Mouse (Mus musculus): ENCODE data around the gene Chmp3. TPM values are rescaled to one million over a fixed set of nuclear protein-coding genes. Genes with fewer than 3 reads are reported as not detected.

The Chmp3 gene
- polyA plus RNA-seq, 1 experiment from 2014 or later, result 109 TPM

- no peaks in the 10 kb centered on the region for H3K4me1 ChIP-seq (replicated peaks; ENCODE audit: control insufficient read depth, insufficient read depth, low read length)
- ATAC-seq, result no peak
- H3K27me3 ChIP-seq (replicated peaks; ENCODE audit: control insufficient read depth, insufficient read depth, low read length), result no peaks in the 10 kb centered on the region
- no peaks in the 10 kb centered on the region for H3K9me3 ChIP-seq (ENCODE audit: control insufficient read depth)
- no peak overlapping the region for H3K27ac ChIP-seq (ENCODE audit: low read depth, low read length)
- H3K4me2 ChIP-seq (replicated peaks; ENCODE audit: low read depth), result no peak overlapping the region
- WGBS, result 92% methylated on average over 2 of the region's 2 CpGs
- no peak for TF ChIP-seq CTCF (IDR thresholded peaks at IDR 0.05; ENCODE audit: low read depth)
- no peak overlapping the region for H3K9ac ChIP-seq (ENCODE audit: low read depth, low read length)
- H3K36me3 ChIP-seq (ENCODE audit: control insufficient read depth, insufficient read depth), result peaks cover 31% of the 10 kb centered on the region
- no peak overlapping the region for H3K4me3 ChIP-seq (ENCODE audit: low read depth, low read length)
Observed at GRCm38 (mm10) chr6:71505671-71506070, 37.9 kb upstream of the Chmp3 start.

DNA sequence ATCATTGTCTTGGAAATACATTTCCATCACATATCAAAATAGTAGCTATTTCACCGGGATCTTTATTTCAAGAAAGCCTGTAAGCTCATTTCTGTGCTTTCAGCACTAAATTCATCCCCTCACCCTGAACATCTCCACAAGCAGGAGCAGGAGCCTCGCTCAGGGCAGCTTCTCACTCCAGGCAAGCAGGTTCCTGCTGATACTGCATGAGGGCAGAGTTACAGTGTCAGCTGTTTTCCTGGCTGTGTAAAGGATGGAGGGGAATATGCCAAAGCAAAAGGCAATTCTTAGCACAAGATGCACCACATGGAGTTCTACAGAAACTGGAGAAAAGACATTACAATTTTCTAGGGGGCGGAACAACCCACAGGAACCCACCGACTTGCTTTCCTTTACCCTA lies 24.1 kb upstream of the Chmp3 start:
- Histone ChIP-seq H3K9me3 (ENCODE audit: control insufficient read depth) (no peaks in the 10 kb centered on the region), H3K4me1 (replicated peaks; ENCODE audit: control insufficient read depth, insufficient read depth, low read length) (no peaks in the 10 kb centered on the region), H3K4me2 (replicated peaks; ENCODE audit: low read depth) (no peak overlapping the region), H3K27ac (ENCODE audit: low read depth, low read length) (no peak overlapping the region; the same call in 1 of the 2 replicates), H3K27me3 (replicated peaks; ENCODE audit: control insufficient read depth, insufficient read depth, low read length) (no peaks in the 10 kb centered on the region), H3K4me3 (ENCODE audit: low read depth, low read length) (no peak overlapping the region), H3K36me3 (ENCODE audit: control insufficient read depth, insufficient read depth) (peaks cover 5% of the 10 kb centered on the region; the same call in 1 of the 2 replicates), H3K9ac (ENCODE audit: low read depth, low read length) (no peak overlapping the region)
- no peak for ATAC-seq
- TF ChIP-seq CTCF (IDR thresholded peaks at IDR 0.05; ENCODE audit: low read depth), result no peak
- 85% methylated on average over 4 of the region's 4 CpGs for WGBS

GRCm38 (mm10) chr6:71525556-71525955 lies 18.0 kb upstream of the Chmp3 start:
- Histone ChIP-seq H3K4me2 (replicated peaks; ENCODE audit: low read depth) (no peak overlapping the region), H3K27ac (ENCODE audit: low read depth, low read length) (no peak overlapping the region), H3K9me3 (ENCODE audit: control insufficient read depth) (no peaks in the 10 kb centered on the region), H3K4me1 (replicated peaks; ENCODE audit: control insufficient read depth, insufficient read depth, low read length) (no peaks in the 10 kb centered on the region), H3K9ac (ENCODE audit: low read depth, low read length) (no peak overlapping the region), H3K4me3 (ENCODE audit: low read depth, low read length) (no peak overlapping the region), H3K36me3 (ENCODE audit: control insufficient read depth, insufficient read depth) (no peaks in the 10 kb centered on the region), H3K27me3 (replicated peaks; ENCODE audit: control insufficient read depth, insufficient read depth, low read length) (no peaks in the 10 kb centered on the region)
- ATAC-seq, result no peak
- TF ChIP-seq CTCF (IDR thresholded peaks at IDR 0.05; ENCODE audit: low read depth), result no peak
- 58% methylated on average over 3 of the region's 3 CpGs for WGBS

DNA sequence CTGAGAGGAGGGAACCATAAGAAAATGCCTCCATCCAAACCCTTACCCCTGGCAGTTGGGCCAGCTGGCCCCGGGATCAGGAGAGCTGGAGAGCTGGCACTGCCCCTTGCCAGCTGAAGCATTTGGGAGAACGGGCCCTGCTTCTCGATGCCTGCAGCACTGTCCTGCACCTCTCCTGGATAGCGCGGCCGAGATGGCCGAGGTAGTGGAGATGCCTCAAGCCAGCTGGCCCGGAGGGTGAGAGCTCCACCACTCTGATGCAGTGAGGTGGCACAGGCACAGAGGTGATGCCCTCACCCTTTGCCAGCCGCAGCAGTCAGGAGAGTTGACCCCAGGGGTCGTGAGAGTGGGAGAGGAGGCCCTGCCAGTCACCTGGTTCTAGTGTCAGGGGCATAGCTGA lies 16.5 kb upstream of the Chmp3 start:
- Histone ChIP-seq H3K27ac (ENCODE audit: low read depth, low read length) (no peak overlapping the region), H3K36me3 (ENCODE audit: control insufficient read depth, insufficient read depth) (no peaks in the 10 kb centered on the region), H3K9me3 (ENCODE audit: control insufficient read depth) (no peaks in the 10 kb centered on the region), H3K4me2 (replicated peaks; ENCODE audit: low read depth) (no peak overlapping the region), H3K4me1 (replicated peaks; ENCODE audit: control insufficient read depth, insufficient read depth, low read length) (no peaks in the 10 kb centered on the region), H3K9ac (ENCODE audit: low read depth, low read length) (no peak overlapping the region), H3K4me3 (ENCODE audit: low read depth, low read length) (no peak overlapping the region), H3K27me3 (replicated peaks; ENCODE audit: control insufficient read depth, insufficient read depth, low read length) (no peaks in the 10 kb centered on the region)
- 86% methylated on average over 10 of the region's 10 CpGs for WGBS
- TF ChIP-seq CTCF (IDR thresholded peaks at IDR 0.05; ENCODE audit: low read depth), result no peak
- no peak for ATAC-seq

GRCm38 (mm10) chr6:71527826-71528225 lies 15.8 kb upstream of the Chmp3 start:
- Histone ChIP-seq H3K27me3 (replicated peaks; ENCODE audit: control insufficient read depth, insufficient read depth, low read length) (no peaks in the 10 kb centered on the region), H3K36me3 (ENCODE audit: control insufficient read depth, insufficient read depth) (no peaks in the 10 kb centered on the region), H3K4me3 (ENCODE audit: low read depth, low read length) (no peak overlapping the region), H3K9ac (ENCODE audit: low read depth, low read length) (no peak overlapping the region), H3K27ac (ENCODE audit: low read depth, low read length) (no peak overlapping the region), H3K9me3 (ENCODE audit: control insufficient read depth) (no peaks in the 10 kb centered on the region), H3K4me1 (replicated peaks; ENCODE audit: control insufficient read depth, insufficient read depth, low read length) (no peaks in the 10 kb centered on the region), H3K4me2 (replicated peaks; ENCODE audit: low read depth) (no peak overlapping the region)
- TF ChIP-seq CTCF (IDR thresholded peaks at IDR 0.05; ENCODE audit: low read depth), result no peak
- WGBS, result 95% methylated on average over 9 of the region's 9 CpGs
- ATAC-seq, result no peak

DNA sequence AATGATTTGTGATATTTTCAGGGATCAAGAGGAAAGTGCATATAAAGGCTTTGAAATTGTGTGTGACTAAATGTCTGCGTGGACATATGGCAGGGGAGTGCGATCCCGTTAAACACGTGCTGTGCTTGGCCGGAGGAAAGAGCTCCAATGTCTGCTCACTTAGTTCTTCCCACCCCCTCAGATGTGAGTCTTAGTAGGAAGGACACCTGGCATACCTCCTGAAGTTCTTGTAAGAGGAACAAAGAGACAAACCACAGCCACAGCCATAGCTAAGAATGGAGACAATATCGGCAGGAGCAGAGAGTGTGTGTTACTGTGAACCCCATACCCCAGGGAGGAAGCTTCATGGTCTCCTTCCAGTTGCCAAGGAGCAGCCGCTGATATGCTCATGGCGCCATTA lies 13.4 kb upstream of the Chmp3 start:
- no peaks in the 10 kb centered on the region for H3K27me3 ChIP-seq (replicated peaks; ENCODE audit: control insufficient read depth, insufficient read depth, low read length)
- H3K4me1 ChIP-seq (replicated peaks; ENCODE audit: control insufficient read depth, insufficient read depth, low read length), result no peaks in the 10 kb centered on the region
- H3K36me3 ChIP-seq (ENCODE audit: control insufficient read depth, insufficient read depth), result no peaks in the 10 kb centered on the region
- no peak for TF ChIP-seq CTCF (IDR thresholded peaks at IDR 0.05; ENCODE audit: low read depth)
- no peak overlapping the region for H3K4me3 ChIP-seq (ENCODE audit: low read depth, low read length)
- no peak overlapping the region for H3K4me2 ChIP-seq (replicated peaks; ENCODE audit: low read depth)
- no peak overlapping the region for H3K27ac ChIP-seq (ENCODE audit: low read depth, low read length)
- WGBS, result 86% methylated on average over 8 of the region's 8 CpGs
- ATAC-seq, result no peak
- no peaks in the 10 kb centered on the region for H3K9me3 ChIP-seq (ENCODE audit: control insufficient read depth)
- H3K9ac ChIP-seq (ENCODE audit: low read depth, low read length), result no peak overlapping the region

- TF ChIP-seq CTCF (IDR thresholded peaks at IDR 0.05; ENCODE audit: low read depth), result no peak
- Histone ChIP-seq H3K27ac (ENCODE audit: low read depth, low read length) (no peak overlapping the region), H3K27me3 (replicated peaks; ENCODE audit: control insufficient read depth, insufficient read depth, low read length) (no peaks in the 10 kb centered on the region), H3K9ac (ENCODE audit: low read depth, low read length) (no peak overlapping the region), H3K4me2 (replicated peaks; ENCODE audit: low read depth) (no peak overlapping the region), H3K36me3 (ENCODE audit: control insufficient read depth, insufficient read depth) (no peaks in the 10 kb centered on the region), H3K4me1 (replicated peaks; ENCODE audit: control insufficient read depth, insufficient read depth, low read length) (no peaks in the 10 kb centered on the region), H3K4me3 (ENCODE audit: low read depth, low read length) (no peak overlapping the region), H3K9me3 (ENCODE audit: control insufficient read depth) (no peaks in the 10 kb centered on the region)
- ATAC-seq, result no peak
Observed at GRCm38 (mm10) chr6:71537286-71537685, 6.3 kb upstream of the Chmp3 start.
